Mouse (Mus musculus) megakaryocyte, adult 5-6 weeks (primary cell): ENCODE data around the gene Pink1. TPM values are rescaled to one million over a fixed set of nuclear protein-coding genes. Genes with fewer than 3 reads are reported as not detected.

Experiments used
- ATAC-seq: 2 replicates; pipeline ENCODE4 v1.8.0; 2016; ENCODE audit warnings: mild to moderate bottlenecking, inconsistent platforms; ENCODE audit not compliant: poor library complexity, severe bottlenecking
- total RNA-seq, 2 experiments: library from RNA; stranded (forward) in 1 of 2; stranded (reverse) in 1 of 2; fragments of 153-499, 151-499 nt in 1 of 2; fragments of 221-1000, 200-1000 nt in 1 of 2; gene quantifications; 2 replicates each; pipeline versions ENCODE4 v1.2.3 to v1.2.4; 2015 to 2017

The Pink1 gene
- total RNA-seq (2015), result 26.9 and 31.8 TPM in 2 replicates
- 29.8 and 32.2 TPM in 2 replicates for total RNA-seq (2017)

DNA sequence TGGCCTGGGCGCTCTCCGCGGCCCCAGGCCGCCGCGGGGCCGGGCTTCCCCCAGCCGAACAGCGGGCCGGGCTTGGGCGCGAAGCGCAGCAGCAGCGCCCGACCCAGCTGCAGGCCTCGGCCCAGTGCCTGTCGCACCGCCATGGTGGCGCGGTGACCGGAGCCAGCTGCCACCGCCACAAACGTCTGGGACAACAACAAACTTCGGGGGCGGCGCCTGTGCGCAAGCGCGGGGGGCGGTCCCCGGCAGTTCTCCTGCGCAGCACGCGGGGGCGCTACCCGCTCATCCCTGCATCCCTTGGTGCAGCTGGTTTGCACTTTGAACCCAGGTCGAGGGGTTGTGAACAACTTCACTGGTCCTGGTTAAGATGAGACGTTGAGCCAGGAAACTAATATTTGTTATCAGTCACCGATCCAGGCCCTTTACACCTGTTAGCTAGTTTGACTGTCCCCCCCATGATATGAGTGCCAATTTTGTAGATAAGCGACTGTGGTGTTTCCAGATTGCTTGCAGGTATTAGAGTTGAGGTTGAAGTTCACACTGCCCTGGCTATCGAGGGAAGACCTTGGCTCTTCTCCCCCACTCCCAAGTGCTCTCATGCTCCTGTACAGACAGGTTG lies at the start of gene Pink1:
Pink1 (minus strand) TSS at position 231 of the 619 bp plus-strand sequence.
- peak; percentile 86 for ATAC-seq

DNA sequence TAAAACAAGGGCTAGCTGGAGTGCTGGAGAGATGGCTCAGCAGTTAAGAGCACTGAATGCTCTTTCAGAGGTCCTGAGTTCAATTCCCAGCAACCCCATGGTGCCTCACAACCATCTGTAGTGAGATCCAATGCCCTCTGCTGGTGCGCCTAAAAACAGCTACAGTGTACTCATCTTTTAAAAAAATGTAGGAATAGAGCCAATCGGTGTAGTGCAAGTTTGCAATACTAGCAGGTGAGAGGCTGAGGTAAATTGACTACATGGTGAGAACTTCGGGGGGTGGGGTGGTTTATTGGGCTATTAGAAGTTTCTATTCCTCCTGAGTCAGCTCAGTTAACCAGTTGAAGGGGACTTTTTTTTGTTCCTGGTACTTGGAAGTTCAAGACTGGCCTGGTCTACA lies 49.0 kb upstream of the Pink1 start:
- no peak for ATAC-seq

DNA sequence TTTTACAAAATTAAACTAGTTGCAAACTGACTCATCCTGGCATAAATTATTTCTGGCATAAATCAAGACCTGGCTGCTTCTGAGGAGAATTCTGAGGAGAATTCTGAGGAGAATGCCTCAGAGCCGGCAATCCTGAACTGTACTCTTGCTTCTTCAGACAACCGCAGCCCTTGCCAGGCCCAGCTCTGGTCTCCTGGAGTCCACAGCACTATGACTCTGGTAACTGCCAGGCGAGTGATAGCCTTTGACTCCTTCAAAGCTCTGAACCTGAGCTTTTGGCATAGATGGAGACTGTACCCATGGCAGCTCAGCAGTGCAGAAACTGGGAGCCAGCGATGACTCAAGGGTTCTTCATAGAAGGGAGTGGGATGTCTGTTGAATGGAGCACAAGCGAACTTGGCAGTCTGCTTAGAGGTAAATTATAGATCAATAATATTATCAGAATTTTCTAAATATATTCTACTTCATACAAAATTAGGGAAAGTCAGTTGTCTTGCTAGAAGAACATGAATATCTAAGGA lies 44.9 kb upstream of the Pink1 start:
- ATAC-seq, result no peak

DNA sequence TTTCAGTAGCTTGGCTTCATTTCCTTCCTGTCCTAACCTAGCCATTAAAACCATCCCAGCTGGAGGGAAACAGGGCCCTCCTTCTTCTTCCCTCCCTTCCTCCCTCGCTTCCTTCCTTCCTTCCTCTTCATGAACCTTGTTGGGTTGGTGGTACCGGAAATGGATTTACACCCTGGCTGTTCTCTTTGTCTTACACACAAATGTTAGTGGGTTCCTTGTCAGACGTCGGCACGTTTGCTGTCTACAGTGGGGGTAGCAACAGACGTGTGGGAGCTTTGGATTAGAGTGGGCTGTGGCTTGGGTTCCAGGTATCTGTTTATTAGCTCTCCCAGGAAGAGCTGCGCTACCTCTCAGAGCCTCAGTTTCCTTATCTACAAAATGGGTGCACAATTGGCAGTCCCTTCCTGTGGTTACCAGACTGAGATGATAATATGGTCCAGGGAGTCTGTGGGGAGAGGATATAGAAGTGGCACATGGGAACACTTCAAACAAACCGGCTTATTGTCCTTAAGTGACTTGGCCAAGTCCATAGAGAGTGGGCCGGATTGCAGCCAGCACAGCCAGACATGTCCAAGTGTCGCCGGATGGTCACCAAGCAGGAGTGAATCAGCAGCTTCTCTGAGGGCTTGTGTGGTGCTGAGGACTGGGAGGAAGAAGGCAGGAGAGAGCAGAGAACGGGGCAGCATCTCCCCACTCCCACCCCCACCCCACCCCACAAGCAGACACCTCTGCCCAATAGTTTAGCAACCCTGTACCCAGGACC lies 42.6 kb upstream of the Pink1 start:
- ATAC-seq, result no peak

DNA sequence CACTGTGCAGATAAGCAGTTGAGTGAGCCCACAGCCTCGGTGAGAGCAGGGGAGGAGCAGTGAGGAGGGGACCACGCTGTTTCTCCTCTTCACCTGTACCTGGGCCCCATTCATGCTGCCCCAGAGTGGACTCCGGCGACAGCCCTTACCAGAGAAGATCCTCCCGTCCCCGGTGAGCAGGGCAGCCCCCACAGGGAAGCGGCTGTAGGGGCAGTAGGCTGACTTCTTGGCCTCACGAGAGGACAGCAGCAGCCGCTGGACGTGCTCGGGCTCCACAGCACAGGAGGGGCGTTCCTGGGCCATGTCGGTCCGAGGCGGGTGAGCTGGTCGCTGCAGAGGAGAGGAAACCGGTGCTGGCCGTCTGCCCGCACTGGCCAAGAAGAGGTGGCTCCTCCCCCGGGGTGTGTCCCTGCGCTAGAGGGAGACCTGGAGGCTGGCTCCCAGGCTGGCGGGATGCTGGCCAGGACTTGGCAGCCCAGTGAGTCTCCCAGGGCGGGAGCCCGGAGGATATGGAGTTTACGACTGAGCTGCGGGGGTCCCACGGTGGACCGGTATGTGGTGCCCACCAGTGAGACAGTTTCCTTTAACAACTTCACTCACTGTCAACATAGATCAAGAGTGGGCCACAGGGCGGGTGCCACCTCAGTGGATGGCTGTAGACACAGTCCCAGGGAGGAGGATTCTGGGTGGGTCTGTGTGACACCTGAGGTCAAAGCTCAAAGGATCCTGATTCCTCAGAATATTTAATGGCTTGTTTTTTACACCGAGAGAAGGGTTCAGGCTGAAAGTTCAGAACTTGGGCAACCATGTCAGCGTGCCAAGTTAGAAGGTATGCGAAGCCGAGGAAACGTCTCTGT lies 41.8 kb upstream of the Pink1 start, which contains the start of gene Cda:
Cda (minus strand) TSS at position 352 of the 857 bp plus-strand sequence.
- peak; percentile 68 for ATAC-seq

DNA sequence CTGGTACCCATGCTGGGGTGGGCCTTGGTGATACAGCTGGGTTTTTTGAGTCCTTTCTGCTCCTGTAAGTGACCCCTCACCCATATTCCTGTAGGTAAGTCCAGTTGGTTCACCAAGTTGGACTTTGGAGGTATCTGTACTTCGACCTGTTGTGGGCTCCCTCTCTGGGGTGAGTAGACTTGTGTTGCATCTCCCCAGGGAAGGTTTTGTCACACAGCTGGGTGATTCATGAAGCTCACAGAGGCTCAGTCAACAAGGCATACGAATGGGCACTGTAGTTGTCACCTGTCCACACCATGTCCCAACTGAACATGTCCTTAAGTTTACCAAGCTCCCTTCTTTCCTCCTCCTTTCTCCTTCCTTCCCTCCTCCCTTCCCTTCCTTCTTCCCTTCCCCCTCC lies 40.5 kb upstream of the Pink1 start:
- no peak for ATAC-seq

DNA sequence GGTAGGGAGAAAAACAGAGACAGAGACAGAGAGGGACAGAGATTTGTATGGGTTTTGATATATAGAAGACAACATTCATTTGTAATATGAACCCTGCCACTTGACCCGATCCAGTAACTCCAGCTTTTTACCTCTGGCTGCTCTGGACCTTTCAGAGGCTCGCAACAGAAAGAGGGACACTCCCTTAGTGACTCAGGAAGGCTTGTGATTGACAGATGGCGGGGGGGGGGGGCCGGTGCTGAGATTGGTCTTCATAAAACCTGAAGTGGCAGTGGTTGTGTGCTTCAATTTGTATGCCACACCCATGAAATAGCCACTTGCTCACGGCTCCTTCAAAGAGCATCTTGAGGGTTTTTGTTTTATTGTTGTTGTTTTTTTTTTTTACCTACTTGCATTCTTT lies 37.4 kb upstream of the Pink1 start:
- no peak for ATAC-seq

DNA sequence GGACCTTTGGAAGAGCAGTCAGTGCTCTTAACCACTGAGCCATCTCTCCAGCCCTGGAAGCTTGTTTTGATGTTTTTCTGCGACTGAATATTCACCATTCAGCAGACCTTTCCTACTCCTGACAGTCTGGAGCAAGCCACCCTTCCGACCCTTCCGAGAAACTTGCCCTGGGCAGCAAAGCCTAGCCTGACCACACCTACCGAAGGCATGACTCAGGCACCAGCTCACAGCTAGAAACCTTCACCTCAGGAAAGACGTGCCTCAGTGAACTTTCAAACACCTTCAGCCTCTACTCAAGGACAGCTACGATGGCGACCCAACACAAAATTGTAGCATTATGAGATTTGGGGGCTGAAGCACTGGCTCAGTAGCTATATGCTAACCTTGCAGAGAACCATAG lies 36.8 kb upstream of the Pink1 start:
- no peak for ATAC-seq

DNA sequence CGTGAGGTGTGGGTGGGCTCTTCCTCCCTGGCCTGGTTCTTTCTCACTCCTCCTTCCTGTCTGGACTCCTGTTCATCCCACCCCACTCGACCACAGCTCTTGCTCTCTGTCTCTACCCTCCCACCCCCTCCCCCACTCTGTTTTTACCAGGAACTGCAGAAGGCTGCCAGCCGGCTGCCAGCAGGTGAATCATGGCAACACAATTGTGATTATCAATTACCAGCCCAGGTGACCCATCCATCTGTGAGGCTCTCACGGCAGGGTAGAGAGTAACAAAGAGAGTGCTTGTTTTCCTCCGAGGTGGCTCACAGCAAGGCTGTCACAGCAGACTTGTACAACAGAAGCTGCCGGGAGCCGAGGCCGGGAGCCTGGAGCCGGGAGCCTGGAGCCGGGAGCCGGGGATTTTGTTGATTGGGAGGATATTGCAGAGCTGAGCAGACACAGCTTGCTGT lies 35.3 kb upstream of the Pink1 start:
- ATAC-seq, result no peak

DNA sequence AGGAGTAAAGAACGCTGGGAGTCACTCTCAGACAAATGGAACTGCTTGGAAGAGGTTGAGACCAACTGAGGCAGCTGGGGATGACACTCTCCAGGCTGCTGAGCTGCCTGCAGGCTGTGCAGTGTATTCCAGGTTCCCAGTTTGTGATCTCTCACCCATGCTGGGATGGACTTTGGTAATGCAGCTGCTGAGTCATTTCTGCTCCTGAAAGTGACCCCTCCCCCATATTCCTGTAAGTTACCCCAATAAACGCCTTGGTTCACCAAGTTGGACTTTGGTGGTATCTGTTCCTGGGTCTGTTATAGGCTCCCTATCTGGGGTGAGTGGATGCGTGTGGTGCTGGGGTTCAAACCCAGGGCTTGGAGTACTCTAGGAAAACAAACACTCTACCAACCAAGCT lies 32.1 kb upstream of the Pink1 start:
- ATAC-seq, result no peak

DNA sequence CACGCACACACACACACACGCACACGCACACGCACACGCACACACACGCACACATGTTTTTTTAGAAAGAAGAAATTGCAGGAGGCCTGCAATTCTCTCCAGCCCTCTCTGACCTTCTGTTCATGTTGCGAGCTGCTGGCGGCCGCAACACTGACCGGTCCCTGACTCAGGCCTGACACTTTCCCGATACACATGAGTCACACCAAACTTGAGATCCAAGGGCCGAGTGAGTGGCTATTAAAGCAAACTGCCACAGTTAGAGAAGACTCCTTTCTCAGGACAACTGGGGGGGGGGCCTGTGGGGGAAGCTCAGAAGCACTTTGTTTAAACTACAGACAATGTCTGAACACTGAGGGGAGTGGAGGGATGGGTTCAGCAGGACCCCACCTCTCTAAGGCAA lies 30.4 kb upstream of the Pink1 start:
- ATAC-seq, result no peak

DNA sequence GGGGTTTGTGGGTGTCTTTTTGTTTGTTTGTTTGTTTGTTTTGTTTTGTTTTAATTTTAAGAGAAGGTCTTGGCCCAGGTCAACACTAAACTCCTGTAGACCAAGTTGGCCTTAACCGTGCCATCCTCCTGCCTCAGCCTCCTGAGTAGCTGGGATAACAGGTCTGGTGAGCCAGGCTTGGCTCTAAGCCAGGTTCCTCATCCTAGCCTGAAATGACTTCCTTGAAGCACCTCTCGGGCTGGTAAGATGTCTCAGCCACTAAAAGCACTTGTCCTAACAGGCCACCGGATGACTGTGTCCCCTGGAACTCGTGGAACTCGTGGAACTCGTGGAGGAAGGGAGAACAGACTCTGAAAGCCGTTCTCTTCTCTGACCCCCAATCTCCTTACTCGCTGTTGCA lies 30.0 kb upstream of the Pink1 start:
- ATAC-seq, result no peak

DNA sequence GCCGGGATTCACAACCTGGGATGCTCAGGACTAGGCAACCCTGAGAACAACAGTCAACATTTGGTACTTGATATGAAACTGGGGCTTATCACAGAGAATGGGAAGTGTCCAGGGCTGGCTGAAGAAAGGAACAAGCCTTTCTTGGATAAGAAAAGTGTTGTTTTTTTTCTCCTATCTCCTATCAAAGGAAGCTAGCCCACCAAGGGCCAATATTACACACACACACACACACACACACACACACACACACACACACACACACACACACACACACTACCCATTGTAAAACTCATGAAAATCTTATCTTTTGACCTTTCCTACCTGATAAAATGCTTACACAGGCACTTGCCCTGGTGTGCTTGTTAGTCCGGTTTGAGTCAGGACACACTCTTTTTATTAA lies 29.4 kb upstream of the Pink1 start:
- ATAC-seq, result no peak

DNA sequence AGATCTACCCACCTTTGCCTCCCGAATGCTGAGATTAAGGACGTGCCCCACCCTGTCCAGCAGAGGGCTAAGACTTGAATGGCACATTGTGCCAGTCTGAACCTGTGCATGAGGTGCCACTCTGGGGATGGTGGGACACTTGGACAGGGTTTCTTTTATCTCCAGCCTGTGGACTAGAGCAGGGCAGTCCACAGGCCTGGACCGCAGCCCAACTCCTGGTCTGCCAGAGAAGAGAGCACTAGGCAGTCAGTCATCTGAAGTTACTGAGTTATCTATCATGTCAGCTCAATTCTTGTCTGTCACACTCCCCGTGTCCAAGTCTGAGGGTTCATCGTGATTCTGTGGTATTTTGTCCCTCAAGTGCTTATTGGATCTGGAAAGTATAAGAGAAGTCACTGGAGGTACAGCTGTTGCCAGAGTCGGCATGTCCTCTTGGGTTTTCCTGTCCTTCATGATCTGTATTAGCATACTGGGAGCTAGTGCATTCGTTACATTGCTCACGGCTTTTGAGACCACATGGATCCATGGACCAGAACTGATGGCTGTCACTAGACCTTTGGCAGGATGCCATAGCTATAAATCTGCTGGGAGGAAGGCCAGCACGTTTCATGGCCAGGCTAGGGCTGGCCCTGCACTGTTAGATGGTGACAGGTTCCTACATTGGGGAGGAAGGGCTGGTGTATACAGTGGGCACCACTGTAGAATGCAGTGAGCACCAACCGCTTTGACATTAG lies 27.5 kb upstream of the Pink1 start:
- ATAC-seq, result no peak

DNA sequence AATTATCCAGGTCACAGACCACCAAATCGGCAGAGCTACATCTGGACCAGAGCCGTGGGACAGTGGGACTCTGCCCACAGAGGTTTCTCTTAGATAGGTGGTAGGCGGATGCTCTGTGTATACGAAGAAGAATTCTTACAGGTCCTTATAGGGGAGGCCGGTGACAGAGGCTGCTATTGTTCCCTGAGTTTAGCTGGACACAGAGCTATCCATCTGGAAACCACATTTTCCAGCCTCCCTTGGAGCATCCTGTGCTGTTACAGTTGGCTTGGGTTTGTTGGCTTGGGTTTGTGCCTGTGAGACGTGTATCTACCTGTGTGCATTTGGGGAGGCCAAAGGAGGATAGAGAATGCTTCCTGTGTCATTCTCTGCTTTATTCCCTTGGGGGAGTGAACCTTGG lies 26.6 kb upstream of the Pink1 start:
- no peak for ATAC-seq

DNA sequence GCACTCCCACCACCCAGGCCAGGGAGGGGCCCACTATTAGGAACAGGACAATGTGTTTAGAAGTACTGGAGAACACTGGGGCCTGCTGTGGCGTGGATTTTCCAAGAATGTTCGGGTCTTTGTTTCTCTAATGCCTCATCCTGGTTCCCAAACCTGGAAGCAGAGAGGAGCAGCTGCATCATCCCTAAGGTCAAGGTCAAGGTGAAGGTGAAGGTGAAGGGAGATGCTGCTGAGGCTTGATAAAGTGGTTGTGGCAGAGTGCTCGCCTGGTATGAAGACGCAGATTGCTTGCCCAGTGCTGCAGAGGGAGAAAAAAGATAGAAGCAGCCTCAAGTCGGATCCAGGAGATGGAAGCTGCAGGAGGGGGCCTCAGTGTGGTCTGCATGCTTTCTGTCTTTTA lies 25.7 kb upstream of the Pink1 start:
- no peak for ATAC-seq

DNA sequence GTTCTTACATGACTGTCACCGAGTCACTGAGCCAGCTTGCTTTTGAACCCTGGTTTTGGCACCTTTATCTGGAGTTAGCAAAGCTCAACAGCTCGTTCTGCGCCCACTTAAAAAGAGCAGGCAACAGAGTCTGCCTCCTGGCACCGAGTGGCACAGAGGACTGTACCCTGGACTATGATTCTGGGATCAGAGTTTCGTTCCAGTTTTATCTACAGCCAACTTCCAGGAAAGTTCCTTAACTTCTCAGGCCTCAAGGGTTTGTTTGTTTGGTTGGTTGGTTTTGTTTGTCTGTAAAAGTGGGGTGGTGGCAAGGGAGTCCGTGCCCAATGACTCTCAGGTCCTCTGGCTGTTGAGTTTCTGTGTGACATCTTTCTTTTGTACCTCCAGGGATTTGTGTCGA lies 22.6 kb upstream of the Pink1 start:
- no peak for ATAC-seq

DNA sequence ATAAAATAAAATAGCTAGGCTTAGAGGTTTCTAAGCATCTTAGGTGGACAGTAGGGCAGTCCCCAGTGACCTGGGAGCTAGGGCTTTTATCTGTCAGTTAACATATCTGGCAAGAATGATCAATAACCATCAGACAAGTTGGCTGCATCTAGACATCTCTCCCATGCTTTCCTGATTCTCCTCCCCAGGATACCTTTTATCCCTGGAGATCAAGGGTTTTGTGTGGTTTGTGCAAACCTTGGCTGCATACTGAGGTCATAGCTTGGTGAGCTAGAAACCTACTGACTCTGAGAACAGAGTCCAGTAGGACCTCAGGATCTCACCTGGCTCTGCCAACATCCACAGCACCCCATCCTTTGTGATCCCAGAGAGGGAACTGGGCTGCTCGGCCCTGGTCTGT lies 21.2 kb upstream of the Pink1 start:
- ATAC-seq, result no peak

DNA sequence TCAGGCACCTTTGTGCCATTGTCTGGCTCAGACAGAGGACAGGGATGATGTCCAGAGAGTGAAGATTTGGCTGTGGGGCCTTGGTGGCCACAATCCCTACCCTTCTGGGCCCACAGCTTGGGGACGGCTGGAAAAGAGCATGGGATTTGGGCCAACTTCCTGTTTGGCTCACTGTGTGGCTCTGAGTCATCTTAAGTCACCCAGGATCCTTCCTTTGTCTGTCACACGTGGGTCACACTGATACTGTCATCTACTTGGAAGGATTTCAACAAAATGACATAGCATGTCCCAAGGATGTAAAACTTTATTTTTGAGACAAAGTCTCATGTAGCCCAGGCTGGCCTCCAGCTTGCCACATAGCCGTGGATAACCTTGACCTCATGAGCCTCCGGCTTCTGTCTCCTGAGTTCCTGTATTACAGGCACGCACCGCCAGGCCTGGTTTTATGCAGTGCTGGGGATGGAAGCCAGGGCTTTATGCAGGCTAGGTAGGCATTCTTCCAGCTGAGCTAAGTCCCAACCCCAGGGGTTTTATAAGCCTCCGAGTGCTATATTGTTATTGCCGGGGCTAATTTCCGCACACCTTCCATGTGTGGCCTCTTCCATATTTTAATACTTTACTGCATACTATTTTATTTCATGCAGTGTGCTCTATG lies 18.9 kb upstream of the Pink1 start:
- no peak for ATAC-seq

DNA sequence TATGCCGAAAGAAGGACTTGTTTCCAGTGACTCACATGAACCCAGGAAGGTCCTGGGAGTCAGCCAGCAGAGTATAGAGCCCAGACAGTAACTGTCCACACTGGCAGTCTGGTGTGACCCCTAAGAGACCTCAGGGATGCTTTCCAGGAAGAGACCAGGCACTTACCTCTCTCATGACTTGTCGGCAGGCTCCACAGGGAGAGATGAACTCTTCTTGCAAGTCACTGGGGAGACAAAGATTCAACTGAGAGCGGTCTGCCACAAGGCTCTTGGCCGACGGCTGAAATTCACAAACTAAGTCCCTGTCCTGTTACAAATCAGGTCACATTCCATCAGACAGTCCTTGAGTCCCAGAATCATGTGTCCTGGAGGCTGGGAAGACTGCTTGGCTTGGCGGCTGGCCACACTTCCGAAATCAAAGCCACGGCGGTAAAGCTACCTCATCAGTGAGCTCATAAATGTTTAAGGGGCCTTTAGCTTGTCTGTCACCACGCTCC lies 17.3 kb upstream of the Pink1 start:
- no peak for ATAC-seq
